Mouse (Mus musculus) liver, adult 2 months (tissue): ENCODE measurements around the gene Usp24. TPM values are rescaled to one million over a fixed set of nuclear protein-coding genes. Genes with fewer than 3 reads are reported as not detected.
"Not testable (repeated sequence)": the region's sequence is repeated elsewhere in the genome, so short reads cannot be mapped to it uniquely, and the experiment has no call there.

ENCODE experiments used
- DNase-seq: peaks from one replicate; pipeline ENCODE4 v3.0.0-alpha.2; 2011; ENCODE audit warnings: low read depth, low spot score; ENCODE audit errors: extremely low read depth
- H3K27ac ChIP-seq: fragments of 200-500 bp; replicated peaks from 2 replicates; pipeline ENCODE4 v1.5.1; 2012; ENCODE audit warnings: low read depth, mild to moderate bottlenecking, control low read depth, inconsistent platforms, low read length; ENCODE audit not compliant: insufficient read depth
- H3K27me3 ChIP-seq: fragments of 200-500 bp; 2 replicates; pipeline ENCODE4 v1.6.1; 2012; ENCODE audit warnings: mild to moderate bottlenecking, moderate library complexity, low read length, inconsistent platforms; ENCODE audit not compliant: control insufficient read depth, insufficient read depth
- H3K36me3 ChIP-seq: fragments of 200-500 bp; 2 replicates; pipeline ENCODE4 v1.6.1; 2012; ENCODE audit warnings: low read length, inconsistent platforms; ENCODE audit not compliant: control insufficient read depth, insufficient read depth
- H3K4me1 ChIP-seq: fragments of 200-500 bp; 2 replicates; pipeline ENCODE4 v1.6.1; 2011; ENCODE audit warnings: low read length; ENCODE audit not compliant: control insufficient read depth, insufficient read depth
- H3K4me3 ChIP-seq: fragments of 200-500 bp; 2 replicates; pipeline ENCODE4 v1.5.1; 2011; ENCODE audit warnings: low read depth, mild to moderate bottlenecking, control low read depth, low read length, moderate library complexity; ENCODE audit not compliant: insufficient read depth
- H3K79me2 ChIP-seq: fragments of 200-500 bp; 2 replicates; pipeline ENCODE4 v1.6.1; 2012; ENCODE audit warnings: inconsistent platforms, mild to moderate bottlenecking, low read length, moderate library complexity; ENCODE audit not compliant: control insufficient read depth, insufficient read depth
- H3K9ac ChIP-seq: fragments of 200-500 bp; 2 replicates; pipeline ENCODE4 v1.6.1; 2012; ENCODE audit warnings: low read depth, mild to moderate bottlenecking, control low read depth, inconsistent platforms, low read length
- CTCF ChIP-seq: fragments of 200-500 bp; IDR thresholded peaks from 2 replicates; pipeline ENCODE4 v1.5.1; 2011; ENCODE audit warnings: low read depth, low read length, control low read depth
- POLR2A ChIP-seq: fragments of 200-500 bp; IDR thresholded peaks from 2 replicates; pipeline ENCODE4 v1.6.1; 2011; ENCODE audit warnings: low read length, control low read depth; ENCODE audit not compliant: insufficient read depth; ENCODE audit errors: extremely low read depth
- WGBS: fragments of 180-500 bp; shearing (Covaris S2); methylation state at CpG from one replicate; pipeline ENCODE4 v1.1.7; 2018; 5-methylcytosine and 5-hydroxymethylcytosine counted together
- polyA plus RNA-seq: library from polyadenylated mRNA; depleted of rRNA; stranded (reverse); fragments of >200 nt; gene quantifications from 2 replicates; pipeline ENCODE4 v1.2.3, GENCODE M21; 2012
- total RNA-seq: library from RNA; depleted of rRNA; stranded (reverse); fragments of >200 nt; gene quantifications from 2 replicates; pipeline ENCODE4 v1.2.3, GENCODE M21; 2014

Usp24 gene
- total and polyA plus RNA-seq, 2 experiments, result 8.1 to 28.8 TPM

GRCm38 (mm10) chr4:106333071-106333470, 17.1 kb downstream of the Usp24 start:
- Histone ChIP-seq H3K27ac (peak overlapping the region; percentile 45), H3K27me3 (no peaks in the 10 kb centered on the region), H3K4me1 (peaks cover 25% of the 10 kb centered on the region), H3K36me3 (no peaks in the 10 kb centered on the region), H3K79me2 (peaks cover 24% of the 10 kb centered on the region; the same call in 1 of the 2 replicates), H3K4me3 (no peak overlapping the region), H3K9ac (peak overlapping the region; percentile 18; the same call in 1 of the 2 replicates)
- peak; percentile 91 for DNase-seq
- no peak for TF ChIP-seq POLR2A
- TF ChIP-seq CTCF, result no peak
- 19% methylated on average over 3 of the region's 3 CpGs for WGBS

- Histone ChIP-seq H3K27ac (peak overlapping the region; percentile 45), H3K4me3 (no peak overlapping the region), H3K79me2 (peaks cover 25% of the 10 kb centered on the region), H3K9ac (no peak overlapping the region), H3K36me3 (no peaks in the 10 kb centered on the region), H3K4me1 (peaks cover 25% of the 10 kb centered on the region), H3K27me3 (no peaks in the 10 kb centered on the region)
- TF ChIP-seq CTCF (no peak), POLR2A (no peak)
- DNase-seq, result no peak
- 69% methylated on average over 2 of the region's 2 CpGs for whole genome bisulfite sequencing
Measured at GRCm38 (mm10) chr4:106333584-106333983, 17.6 kb downstream of the Usp24 start.

GRCm38 (mm10) chr4:106335858-106336257, 19.8 kb downstream of the Usp24 start:
- no peak for TF ChIP-seq POLR2A
- TF ChIP-seq CTCF, result no peak
- Histone ChIP-seq H3K4me3 (no peak overlapping the region), H3K79me2 (peaks cover 37% of the 10 kb centered on the region), H3K27ac (no peak overlapping the region), H3K4me1 (peaks cover 21% of the 10 kb centered on the region), H3K36me3 (no peaks in the 10 kb centered on the region), H3K27me3 (no peaks in the 10 kb centered on the region), H3K9ac (no peak overlapping the region)
- 86% methylated on average over 1 of the region's 1 CpGs for whole genome bisulfite sequencing
- DNase-seq, result no peak

GRCm38 (mm10) chr4:106347664-106348063, 31.7 kb downstream of the Usp24 start:
- no peak overlapping the region for H3K9ac ChIP-seq
- TF ChIP-seq CTCF (no peak), POLR2A (no peak)
- peaks cover 3% of the 10 kb centered on the region; the same call in 1 of the 2 replicates for H3K79me2 ChIP-seq
- peaks cover 33% of the 10 kb centered on the region for H3K36me3 ChIP-seq
- no peak overlapping the region for H3K27ac ChIP-seq
- 98% methylated on average over 1 of the region's 1 CpGs for WGBS
- DNase-seq, result no peak
- H3K27me3 ChIP-seq, result no peaks in the 10 kb centered on the region
- no peaks in the 10 kb centered on the region for H3K4me1 ChIP-seq
- H3K4me3 ChIP-seq, result no peak overlapping the region

GRCm38 (mm10) chr4:106355025-106355424, 39.0 kb downstream of the Usp24 start:
- WGBS, result 93% methylated on average over 2 of the region's 2 CpGs
- DNase-seq, H3K4me1 ChIP-seq, H3K27me3 ChIP-seq, H3K9ac ChIP-seq, H3K79me2 ChIP-seq, H3K27ac ChIP-seq, H3K4me3 ChIP-seq: not testable (repeated sequence)
- H3K36me3 ChIP-seq, result peaks cover 22% of the 10 kb centered on the region

GRCm38 (mm10) chr4:106370013-106370412, 54.0 kb downstream of the Usp24 start:
- no peaks in the 10 kb centered on the region for H3K27me3 ChIP-seq
- H3K27ac ChIP-seq, result no peak overlapping the region
- peaks cover 45% of the 10 kb centered on the region for H3K36me3 ChIP-seq
- no peak overlapping the region for H3K4me3 ChIP-seq
- no peaks in the 10 kb centered on the region for H3K4me1 ChIP-seq
- 87% methylated on average over 6 of the region's 6 CpGs for WGBS
- DNase-seq, result no peak
- H3K9ac ChIP-seq, result no peak overlapping the region
- H3K79me2 ChIP-seq, result no peaks in the 10 kb centered on the region; the same call in 1 of the 2 replicates
- TF ChIP-seq CTCF (no peak), POLR2A (no peak)
